Mouse (Mus musculus) kidney, postnatal 25 days (tissue): ENCODE measurements around the gene Rnf180.

Source experiments
- DNase-seq, 2 experiments: peaks; one replicate each; pipeline ENCODE4 v3.0.0; 2021; ENCODE audit warnings: mixed read lengths in 2 of 2

Rnf180 gene

DNA sequence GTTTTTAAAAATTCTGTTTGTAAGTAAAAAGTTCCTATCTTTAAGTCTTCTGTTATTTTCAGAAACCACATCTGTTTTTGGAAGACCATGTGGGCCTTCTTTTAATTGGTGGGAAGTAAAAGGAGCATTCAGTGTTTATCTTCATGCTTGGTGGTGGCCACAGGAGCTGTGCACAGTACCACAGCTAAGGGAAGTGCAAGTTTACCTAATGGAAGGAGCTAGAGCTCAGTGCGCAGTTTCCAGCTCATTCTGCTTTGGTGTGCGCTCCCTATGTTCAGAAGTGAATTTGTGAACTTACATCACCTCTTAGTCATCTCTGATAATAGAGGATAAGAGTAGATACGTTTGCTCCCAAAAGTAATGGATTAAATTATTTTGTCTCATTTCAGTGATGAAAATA is 172.5 kb downstream of the Rnf180 start:
- DNase-seq: no peak

DNA sequence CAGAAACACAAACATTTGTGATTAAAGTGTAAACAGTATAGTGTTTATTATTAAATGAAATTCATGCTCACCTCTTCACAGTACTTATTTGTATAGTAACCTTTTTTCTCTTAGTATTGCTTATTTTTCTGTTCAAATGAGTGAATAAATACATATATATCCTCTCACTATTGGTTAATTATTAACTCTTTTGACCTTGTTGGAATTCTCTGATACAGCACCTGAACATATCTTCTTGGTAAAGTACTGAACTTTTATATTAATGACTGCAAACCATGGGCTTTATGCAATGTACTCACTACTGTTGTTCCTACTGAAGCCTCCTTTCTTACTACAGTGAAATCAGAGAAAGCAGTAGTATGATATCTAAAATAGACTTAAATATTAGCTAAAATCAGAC is 173.0 kb downstream of the Rnf180 start:
- DNase-seq: no peak

DNA sequence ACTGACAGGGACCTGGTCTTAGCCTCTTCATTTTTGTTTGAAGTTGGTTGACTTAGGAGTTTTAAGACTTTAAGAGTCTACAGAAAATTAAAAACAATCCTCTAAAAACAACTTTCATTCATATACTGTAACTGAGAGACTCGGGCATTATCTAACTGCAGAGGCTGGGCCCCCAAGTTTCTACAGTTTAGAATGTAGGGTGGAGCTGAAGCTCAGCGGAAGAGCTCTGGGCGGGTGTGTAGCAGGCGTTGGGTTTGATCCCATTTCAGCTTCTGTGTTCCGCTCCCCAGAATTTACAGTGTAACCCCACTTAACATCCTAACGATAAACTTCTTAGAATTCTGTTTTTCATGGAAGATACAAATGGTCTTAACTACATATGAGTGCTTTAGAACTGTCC is 183.0 kb downstream of the Rnf180 start:
- DNase-seq: no peak

DNA sequence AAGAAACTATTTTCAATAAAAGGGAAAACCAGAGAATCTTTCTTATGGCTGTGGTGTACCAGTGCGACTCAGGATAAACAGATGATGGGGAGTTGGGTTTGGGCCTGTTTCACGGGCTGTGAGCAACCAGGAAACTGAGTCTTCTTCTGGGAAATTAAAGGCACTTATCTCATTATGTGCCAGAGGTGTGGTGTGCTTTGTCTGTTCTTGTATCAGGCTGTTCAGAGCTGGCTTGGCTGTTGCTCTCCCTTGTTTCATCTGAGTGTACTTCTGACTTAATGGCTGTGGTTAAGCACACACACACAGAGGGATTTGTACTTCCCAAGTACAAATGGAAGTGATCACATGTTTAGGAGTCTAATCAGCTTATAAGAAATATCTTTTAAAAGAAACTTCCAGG is 190.2 kb downstream of the Rnf180 start:
- DNase-seq: no peak

DNA sequence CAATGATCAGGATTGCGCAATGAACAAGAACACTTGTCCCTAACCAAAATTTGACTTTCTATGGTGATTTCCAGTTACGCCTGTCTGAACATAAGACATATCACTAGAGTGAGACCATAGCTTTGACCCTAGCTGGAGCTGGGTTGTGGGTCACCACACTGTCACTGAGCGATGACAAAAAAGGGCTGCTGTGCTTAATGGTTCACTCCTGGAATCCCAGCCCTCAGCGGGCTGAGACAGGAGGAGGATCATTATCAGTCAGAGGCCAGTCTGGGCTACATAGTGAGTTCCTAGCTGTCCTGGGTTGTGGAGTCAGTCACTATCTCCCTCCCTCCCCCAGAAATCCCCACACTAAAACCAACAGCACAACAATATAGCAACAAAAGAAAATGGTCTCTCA is 193.9 kb downstream of the Rnf180 start:
- no peak for DNase-seq

DNA sequence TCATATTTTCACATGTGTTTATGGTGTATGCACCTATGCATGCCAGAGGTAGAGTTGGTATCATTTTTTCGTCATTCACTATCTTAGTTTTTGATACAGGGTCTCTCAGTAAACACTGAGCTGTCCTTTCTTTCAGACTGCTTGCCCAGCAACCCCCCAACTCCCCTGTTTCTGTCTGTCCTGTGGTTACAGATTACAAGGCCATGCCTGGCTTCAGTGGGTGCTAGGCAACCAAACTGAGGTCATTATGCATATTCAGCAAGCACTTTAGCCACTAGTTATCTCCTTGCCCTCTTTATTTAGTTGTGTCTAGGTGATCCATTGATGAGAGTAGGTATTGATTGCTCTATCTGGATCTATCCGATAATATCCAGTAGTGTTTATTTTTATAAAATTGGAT is 198.3 kb downstream of the Rnf180 start:
- no peak for DNase-seq

DNA sequence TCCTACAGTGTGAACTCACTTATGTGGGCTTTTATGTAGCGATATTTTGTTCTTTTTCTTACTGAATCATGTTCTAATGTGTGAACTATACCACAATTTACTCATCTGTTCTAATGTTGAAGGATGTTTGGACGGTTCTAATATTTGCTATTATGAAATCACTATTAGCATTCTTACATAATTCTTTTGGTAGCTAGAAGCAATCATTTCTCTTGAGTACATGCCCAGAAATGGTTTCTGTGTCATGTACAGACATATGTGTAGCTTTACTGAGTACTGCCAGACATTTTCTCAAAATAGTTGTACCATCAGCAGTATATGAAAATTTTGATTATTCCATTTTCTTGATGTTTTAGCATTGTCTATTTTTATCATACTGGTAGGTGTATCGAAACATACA is 205.3 kb downstream of the Rnf180 start:
- DNase-seq: no peak

DNA sequence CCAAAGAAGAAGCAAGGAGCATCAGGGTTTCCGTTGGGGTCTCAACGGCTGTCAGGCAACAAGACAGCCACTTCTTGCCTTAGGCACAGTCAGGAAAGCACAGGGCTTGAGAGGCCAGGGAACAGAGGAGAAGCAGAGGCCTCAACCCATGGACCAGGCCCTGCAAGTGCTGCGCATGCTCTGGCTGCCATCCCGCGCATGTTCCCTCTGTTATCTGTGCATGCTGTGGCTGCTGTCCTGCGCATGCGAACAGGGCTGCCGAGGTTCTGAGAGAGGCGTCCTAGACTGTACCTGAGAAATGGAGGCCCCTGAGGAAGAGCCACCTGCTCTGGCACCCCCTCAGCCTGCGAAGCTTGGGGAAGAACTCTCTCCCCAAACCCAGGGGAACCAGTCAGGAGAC is 212.8 kb downstream of the Rnf180 start, which contains the start of gene 4933425L06Rik:
TSS of gene 4933425L06Rik (plus strand) at position 261 of the 400 bp plus-strand sequence.
- no peak for DNase-seq
